Comparison of ENCODE assay signal across 20 mouse cellular contexts in genomic region chr6:31330327-31330726, GRCm38 (mm10).
DNase-seq lines count a peak whose midpoint lies in the region; ATAC-seq and TF ChIP-seq lines count a peak whose summit lies in the region.
"Had no signal": no experiment of that assay in that cellular context is flagged by ENCODE, and none has a peak within 500 bp of the region (broad histone marks: within the 10 kb centered on the region; RNA-seq: fewer than 3 reads in every experiment).

No protein-coding gene starts in this region.

- no peak for DNase-seq in frontal cortex, adult 2 months (ENCODE audit: extremely low spot score in 1 of 2, low spot score in 1 of 2)
- peak in 1 of 2 experiments; percentile 26 for DNase-seq in layer of hippocampus, adult 2 months (ENCODE audit: low spot score in 2 of 2)
- DNase-seq in layer of hippocampus, adult 8-10 months (ENCODE audit: low spot score in 2 of 2): no peak
- peak; percentile 39 for DNase-seq in retina, postnatal 1 day
- no peak for DNase-seq in retina, embryonic 14.5 days (ENCODE audit: low spot score)
- peak; percentile 44 for DNase-seq in skeletal muscle tissue, adult 2 months (ENCODE audit: low read depth, low spot score)
- DNase-seq in heart, postnatal 25 days (ENCODE audit: low spot score): no peak
- DNase-seq: adrenal gland, adult 8-10 months; adrenal gland, postnatal 36 days; cerebellum, adult 11 months; cerebellum, postnatal 36 days; gastrocnemius, postnatal 36 days; heart, adult 11 months; heart, postnatal 4 days had no signal

- peak; percentile 26; the same call in 1 of the 2 replicates for ATAC-seq in frontal cortex, adult (ENCODE audit: low TSS enrichment)
- ATAC-seq: forebrain, embryonic 13.5 days; intestine, embryonic 16.5 days had no signal

- intact Hi-C loops in heart, postnatal 25 days (cut with DNase I): loop anchor here (5.0 kb wide), 1 partner anchor 52 kb away; no protein-coding TSS in a partner anchor

- H3K27ac ChIP-seq in layer of hippocampus, adult 2 months: peak overlapping the region; percentile 67
- H3K27ac ChIP-seq: embryonic facial prominence, embryonic 10.5 days; forebrain, embryonic 13.5 days; heart, embryonic 13.5 days; hindbrain, embryonic 12.5 days had no signal

- TF ChIP-seq CTCF in layer of hippocampus, adult 2 months (conservative IDR thresholded peaks at IDR 0.05): no peak

- no peak overlapping the region for H3K4me3 ChIP-seq in layer of hippocampus, adult 2 months
- H3K4me3 ChIP-seq: embryonic facial prominence, embryonic 10.5 days; forebrain, embryonic 13.5 days; heart, embryonic 13.5 days; hindbrain, embryonic 12.5 days had no signal

Comparison
In these comparisons a context has a peak if more than half of its experiments do, and no peak if none do; other contexts are left out.
1. DNase-seq: peak in retina, postnatal 1 day (single experiment) and skeletal muscle tissue, adult 2 months (single experiment); none in frontal cortex, adult 2 months (0 of 2), layer of hippocampus, adult 8-10 months (0 of 2), retina, embryonic 14.5 days (single experiment) and heart, postnatal 25 days (single experiment).